Mouse (Mus musculus) liver, embryonic 14.5 days (tissue): Measurements from ENCODE around the gene Snap91. TPM values are rescaled to one million over a fixed set of nuclear protein-coding genes. Genes with fewer than 3 reads are reported as not detected.

ENCODE experiments used
- ATAC-seq: fragments of 200-750 bp; cut with Nextera tagmentation; 2 replicates; pipeline ENCODE4 v1.8.0; 2017; ENCODE audit warnings: moderate number of reproducible peaks, mild to moderate bottlenecking, moderate library complexity; ENCODE audit not compliant: insufficient read depth
- DNase-seq, 3 experiments: peaks; one replicate each; pipeline ENCODE4 v3.0.0-alpha.2; 2012 to 2013; ENCODE audit warnings: low read depth in 3 of 3, low spot score in 3 of 3
- H3K27ac ChIP-seq: fragments of 300-500 bp; sonication (generic); 2 replicates; pipeline ENCODE4 v1.5.1; 2014; ENCODE audit warnings: moderate library complexity, mild to moderate bottlenecking, control low read depth, inconsistent platforms
- H3K27me3 ChIP-seq: fragments of 300-500 bp; sonication (generic); 2 replicates; pipeline ENCODE4 v1.6.1; 2014; ENCODE audit warnings: mild to moderate bottlenecking, low read length, moderate library complexity; ENCODE audit not compliant: control insufficient read depth, insufficient read depth
- H3K36me3 ChIP-seq: fragments of 300-500 bp; sonication (generic); replicated peaks from 2 replicates; pipeline ENCODE4 v1.6.1; 2014; ENCODE audit warnings: low read depth; ENCODE audit not compliant: control insufficient read depth, insufficient read depth
- H3K4me1 ChIP-seq, 2 experiments: fragments of 200-500 bp in 1 of 2; fragments of 300-500 bp in 1 of 2; sonication (generic) in 1 of 2; replicated peaks; 2 replicates each; pipeline ENCODE4 v1.6.1; 2012 to 2014; ENCODE audit warnings: antibody characterized with exemption in 1 of 2, inconsistent platforms in 1 of 2, low read length in 1 of 2; ENCODE audit not compliant: control insufficient read depth in 2 of 2, insufficient read depth in 2 of 2
- H3K4me2 ChIP-seq: fragments of 300-500 bp; sonication (generic); 2 replicates; pipeline ENCODE4 v1.6.1; 2014; ENCODE audit warnings: low read depth, mild to moderate bottlenecking, control low read depth, moderate library complexity
- H3K4me3 ChIP-seq, 2 experiments: fragments of 200-500 bp in 1 of 2; fragments of 300-500 bp in 1 of 2; sonication (generic) in 1 of 2; 2 replicates each; pipeline ENCODE4 v1.5.1; 2012 to 2014; ENCODE audit warnings: low read depth in 2 of 2, low read length in 2 of 2, mild to moderate bottlenecking in 2 of 2, control low read depth in 1 of 2, inconsistent platforms in 1 of 2, moderate library complexity in 1 of 2; ENCODE audit not compliant: insufficient read depth in 1 of 2
- H3K9ac ChIP-seq: fragments of 300-500 bp; sonication (generic); replicated peaks from 2 replicates; pipeline ENCODE4 v1.6.1; 2014; ENCODE audit warnings: mild to moderate bottlenecking, control low read depth, moderate library complexity
- H3K9me3 ChIP-seq: fragments of 300-500 bp; sonication (generic); 2 replicates; pipeline ENCODE4 v1.6.1; 2016; ENCODE audit warnings: low read length, mixed read lengths; ENCODE audit not compliant: control insufficient read depth
- CTCF ChIP-seq: IDR thresholded peaks from 2 replicates; pipeline ENCODE4 v1.5.1; 2016; ENCODE audit warnings: antibody characterized with exemption, low read depth, control low read depth
- EP300 ChIP-seq: IDR thresholded peaks from 2 replicates; pipeline ENCODE4 v1.6.1; 2016; ENCODE audit warnings: antibody characterized with exemption, low read depth
- WGBS: fragments of 180-500 bp; shearing (Covaris S2); extraction: QIAGEN DNeasy Blood & Tissue Kit; methylation state at CpG from one replicate; pipeline ENCODE4 v1.1.7; 2014; ENCODE audit not compliant: insufficient replicate concordance; 5-methylcytosine and 5-hydroxymethylcytosine counted together
- polyA plus RNA-seq, 2 experiments: library from polyadenylated mRNA; depleted of rRNA in 1 of 2; stranded (reverse) in 1 of 2; unstranded in 1 of 2; fragments of >200 nt; fragmentation: Nextera tagmentation in 1 of 2; extraction: Ambion mirVana in 1 of 2; gene quantifications; 2 replicates each; pipeline versions ENCODE4 v1.2.1 to v1.2.3; 2012 to 2014

The Snap91 gene
- polyA plus RNA-seq, 2 experiments = 0.02 TPM; not detected in 1

- Histone ChIP-seq H3K36me3 (no peaks in the 10 kb centered on the region), H3K9ac (no peak overlapping the region), H3K9me3 (no peaks in the 10 kb centered on the region), H3K27me3 (no peaks in the 10 kb centered on the region), H3K4me1 (no peaks in the 10 kb centered on the region), H3K27ac (no peak overlapping the region), H3K4me3 (no peak overlapping the region), H3K4me2 (no peak overlapping the region)
- WGBS = 46% methylated on average over 3 of the region's 3 CpGs
- no peak for TF ChIP-seq EP300
- no peak for TF ChIP-seq CTCF
- no peak for ATAC-seq
- no peak for DNase-seq
Observed at GRCm38 (mm10) chr9:86850452-86851207, 29.8 kb downstream of the Snap91 start.

GRCm38 (mm10) chr9:86843747-86844353, 36.6 kb downstream of the Snap91 start:
- 64% methylated on average over 5 of the region's 5 CpGs for WGBS
- H3K4me3 ChIP-seq = no peak overlapping the region
- H3K27me3 ChIP-seq = no peaks in the 10 kb centered on the region
- H3K36me3 ChIP-seq = no peaks in the 10 kb centered on the region
- H3K27ac ChIP-seq = no peak overlapping the region
- H3K9ac ChIP-seq = no peak overlapping the region
- H3K4me1 ChIP-seq = no peaks in the 10 kb centered on the region
- TF ChIP-seq EP300 (no peak), CTCF (no peak)
- ATAC-seq (no peak), DNase-seq (no peak)
- H3K4me2 ChIP-seq = no peak overlapping the region
- H3K9me3 ChIP-seq = no peaks in the 10 kb centered on the region

GRCm38 (mm10) chr9:86829792-86830191, 50.7 kb downstream of the Snap91 start:
- no peak for ATAC-seq
- WGBS = 38% methylated on average over 2 of the region's 2 CpGs

GRCm38 (mm10) chr9:86829034-86829433, 51.4 kb downstream of the Snap91 start:
- WGBS = 51% methylated on average over 8 of the region's 8 CpGs
- no peak for ATAC-seq
- no peaks in the 10 kb centered on the region for H3K27me3 ChIP-seq
- no peak overlapping the region for H3K4me3 ChIP-seq
- DNase-seq = no peak
- H3K9ac ChIP-seq = no peak overlapping the region
- H3K4me1 ChIP-seq = no peaks in the 10 kb centered on the region
- no peak overlapping the region for H3K27ac ChIP-seq
- TF ChIP-seq CTCF = no peak
- H3K9me3 ChIP-seq = no peaks in the 10 kb centered on the region
- no peak overlapping the region for H3K4me2 ChIP-seq
- no peaks in the 10 kb centered on the region for H3K36me3 ChIP-seq

More at GRCm38 (mm10) chr9:86829792-86830191, 50.7 kb downstream of the Snap91 start:
- Histone ChIP-seq H3K27ac (no peak overlapping the region), H3K9ac (no peak overlapping the region), H3K36me3 (no peaks in the 10 kb centered on the region), H3K4me2 (no peak overlapping the region), H3K4me1 (no peaks in the 10 kb centered on the region), H3K9me3 (no peaks in the 10 kb centered on the region), H3K27me3 (no peaks in the 10 kb centered on the region), H3K4me3 (no peak overlapping the region)
- TF ChIP-seq CTCF (no peak), EP300 (no peak)
- DNase-seq = no peak

DNA sequence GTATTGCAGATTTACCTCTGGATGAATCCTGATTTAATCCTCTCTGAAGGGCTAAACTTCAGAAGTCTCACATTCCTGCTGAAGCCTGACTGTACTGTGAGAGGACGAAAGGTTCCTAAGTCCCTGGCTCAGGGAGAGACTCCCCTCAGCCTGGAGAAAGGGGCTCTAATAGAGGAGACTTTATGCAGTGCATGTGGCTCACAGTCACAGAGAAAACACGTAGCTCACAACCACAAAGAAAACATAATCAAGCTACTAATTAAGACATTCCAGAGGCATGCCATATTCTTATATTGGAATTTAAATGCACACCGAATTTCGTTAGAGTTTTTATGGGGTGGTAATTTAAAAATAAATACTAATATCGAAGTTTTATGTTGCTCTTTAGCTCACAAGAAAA, 61.1 kb downstream of the Snap91 start:
- Histone ChIP-seq H3K4me3 (no peak overlapping the region), H3K9me3 (no peaks in the 10 kb centered on the region), H3K27me3 (no peaks in the 10 kb centered on the region), H3K4me2 (no peak overlapping the region), H3K27ac (no peak overlapping the region), H3K9ac (no peak overlapping the region), H3K36me3 (no peaks in the 10 kb centered on the region), H3K4me1 (no peaks in the 10 kb centered on the region)
- no peak for TF ChIP-seq EP300
- no peak for TF ChIP-seq CTCF
- DNase-seq = no peak
- ATAC-seq = no peak
- 58% methylated on average over 5 of the region's 5 CpGs for WGBS
